Mouse (Mus musculus): ENCODE data around the gene Slc38a6. TPM values are rescaled to one million over a fixed set of nuclear protein-coding genes. Genes with fewer than 3 reads are reported as not detected.

Slc38a6 gene
- total RNA-seq, 2 experiments from 2014 or later: 0.68 to 2.7 TPM

DNA sequence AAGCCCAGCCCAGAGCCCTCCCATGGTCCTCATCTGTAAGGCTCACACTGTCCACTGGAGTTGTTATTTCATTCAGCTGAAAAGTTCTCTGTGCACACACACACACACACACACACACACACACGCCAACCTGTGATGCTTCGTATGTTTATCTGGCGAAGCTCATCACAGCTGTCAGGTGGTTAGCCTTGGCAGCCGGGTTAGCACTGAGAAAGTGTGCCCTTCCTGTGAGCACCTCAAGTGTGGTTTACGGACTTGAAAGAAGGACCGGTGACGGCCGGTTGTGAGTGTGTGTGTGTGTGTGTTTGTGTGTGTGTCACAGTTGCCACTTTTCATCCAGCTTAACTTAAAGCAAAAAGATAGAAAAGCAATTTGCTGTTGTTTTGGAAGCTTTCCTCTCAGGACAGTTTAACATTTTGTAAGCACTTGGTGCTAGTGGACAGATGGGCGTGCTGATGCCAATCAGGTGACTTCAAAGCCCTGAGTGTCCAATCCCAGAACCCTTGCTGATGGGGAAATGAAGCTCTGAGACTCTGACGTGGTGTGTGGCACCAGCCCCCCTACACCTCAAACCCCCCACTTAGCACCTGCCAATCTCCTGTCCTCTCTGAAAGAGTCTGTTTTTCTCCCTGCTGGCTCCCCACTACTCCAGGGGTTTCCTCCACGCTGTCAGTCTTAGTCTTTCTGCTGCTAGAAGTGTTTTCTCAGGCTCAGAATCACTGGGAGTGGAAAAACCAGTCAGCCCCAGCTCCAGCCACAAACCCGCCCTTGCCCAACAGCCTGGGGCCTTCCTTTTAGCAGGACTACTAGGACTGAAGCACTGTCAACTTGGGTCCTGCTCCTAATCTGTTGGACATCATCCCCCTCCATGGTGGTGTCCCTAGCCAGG lies 96.0 kb downstream of the Slc38a6 start:
- no peak for ATAC-seq (replicated peaks; ENCODE audit: low FRiP score, poor library complexity, severe bottlenecking)

DNA sequence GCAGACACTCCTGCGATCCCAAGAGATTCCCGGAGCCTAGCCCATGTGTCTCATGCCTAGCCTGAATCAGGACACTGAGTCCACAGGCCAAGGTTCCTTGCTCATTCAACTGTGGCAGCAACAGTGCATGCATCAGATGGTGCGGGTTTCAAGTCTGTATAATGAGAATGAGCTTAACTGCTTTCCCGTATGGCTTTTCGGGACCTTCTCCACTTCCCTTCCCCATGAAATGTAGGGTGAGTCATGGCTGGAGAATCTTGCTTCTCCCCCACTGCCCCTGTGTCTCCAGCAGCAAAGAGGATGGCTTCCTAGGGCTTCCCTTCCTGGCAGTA lies 96.6 kb downstream of the Slc38a6 start:
- ATAC-seq (replicated peaks; ENCODE audit: low FRiP score, poor library complexity, severe bottlenecking): no peak

- ATAC-seq (replicated peaks; ENCODE audit: low FRiP score, poor library complexity, severe bottlenecking): no peak
Measured at GRCm38 (mm10) chr12:73383861-73384260, 97.3 kb downstream of the Slc38a6 start.

DNA sequence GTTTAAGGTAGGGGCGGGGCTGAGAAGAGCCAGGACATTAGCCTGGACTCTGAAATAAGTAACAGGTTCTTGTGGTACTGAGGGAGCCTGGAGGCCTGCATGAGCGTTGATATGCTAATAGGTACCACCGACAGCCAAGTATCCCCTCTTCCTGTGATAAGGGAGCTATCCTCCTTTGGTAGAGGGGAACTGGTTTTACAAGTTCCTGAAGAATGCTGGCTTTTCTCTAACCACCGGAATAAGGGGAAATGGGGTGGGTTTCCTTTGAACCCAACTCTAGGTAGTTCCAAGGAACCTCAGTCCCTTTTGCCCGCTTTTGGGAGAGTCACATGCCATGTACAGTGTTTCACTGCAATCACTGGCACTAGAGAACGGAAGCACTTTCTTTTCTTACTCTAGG lies 98.2 kb downstream of the Slc38a6 start:
- ATAC-seq (replicated peaks; ENCODE audit: low FRiP score, poor library complexity, severe bottlenecking): no peak

- no peak for ATAC-seq (replicated peaks; ENCODE audit: low FRiP score, poor library complexity, severe bottlenecking)
Measured at GRCm38 (mm10) chr12:73392507-73392906, 105.9 kb downstream of the Slc38a6 start.

- ATAC-seq (replicated peaks; ENCODE audit: low FRiP score, poor library complexity, severe bottlenecking): no peak
Measured at GRCm38 (mm10) chr12:73393018-73393417, 106.4 kb downstream of the Slc38a6 start.

DNA sequence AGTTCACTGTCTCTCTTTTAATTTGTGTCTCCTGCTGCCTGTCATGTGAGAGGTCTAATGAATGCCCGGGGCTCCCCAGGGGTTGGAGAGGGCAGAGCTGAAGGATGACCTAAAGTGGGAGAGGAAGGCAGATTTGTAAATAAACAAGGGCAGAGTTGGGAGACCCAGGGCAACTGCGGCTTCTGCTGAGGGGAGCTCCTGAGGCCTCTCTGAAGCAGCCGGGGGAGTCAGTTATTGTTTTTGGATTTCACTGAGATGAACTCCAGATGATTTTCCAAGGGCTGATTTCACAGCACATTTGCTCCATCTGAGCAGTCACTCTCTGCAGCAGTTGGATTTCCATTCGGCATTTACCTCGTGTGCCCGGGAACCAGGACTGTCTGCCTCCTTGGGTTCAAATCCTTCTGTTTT lies 107.3 kb downstream of the Slc38a6 start:
- ATAC-seq (replicated peaks; ENCODE audit: low FRiP score, poor library complexity, severe bottlenecking): no peak

GRCm38 (mm10) chr12:73394571-73394970 lies 108.0 kb downstream of the Slc38a6 start:
- no peak for ATAC-seq (replicated peaks; ENCODE audit: low FRiP score, poor library complexity, severe bottlenecking)

DNA sequence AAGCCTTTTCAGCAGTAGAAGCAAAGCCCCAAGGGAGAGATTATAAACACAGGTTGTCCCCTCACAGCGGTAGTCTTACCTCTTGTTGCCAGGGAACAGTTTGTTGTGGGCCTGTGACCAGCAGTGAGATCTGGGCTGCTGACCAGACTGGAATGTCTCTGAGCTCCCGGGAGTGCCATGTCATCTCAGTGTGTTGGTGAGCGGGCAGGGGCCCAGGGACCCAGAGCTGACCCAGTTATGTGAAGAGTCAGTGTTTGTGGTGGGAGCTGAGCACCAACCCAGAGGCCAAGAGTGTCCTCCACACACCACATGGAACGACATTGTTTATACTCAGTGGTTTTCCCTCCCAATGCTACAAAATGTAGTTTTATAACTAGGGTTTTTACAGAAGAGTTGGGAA lies 112.8 kb downstream of the Slc38a6 start:
- no peak for ATAC-seq (replicated peaks; ENCODE audit: low FRiP score, poor library complexity, severe bottlenecking)

DNA sequence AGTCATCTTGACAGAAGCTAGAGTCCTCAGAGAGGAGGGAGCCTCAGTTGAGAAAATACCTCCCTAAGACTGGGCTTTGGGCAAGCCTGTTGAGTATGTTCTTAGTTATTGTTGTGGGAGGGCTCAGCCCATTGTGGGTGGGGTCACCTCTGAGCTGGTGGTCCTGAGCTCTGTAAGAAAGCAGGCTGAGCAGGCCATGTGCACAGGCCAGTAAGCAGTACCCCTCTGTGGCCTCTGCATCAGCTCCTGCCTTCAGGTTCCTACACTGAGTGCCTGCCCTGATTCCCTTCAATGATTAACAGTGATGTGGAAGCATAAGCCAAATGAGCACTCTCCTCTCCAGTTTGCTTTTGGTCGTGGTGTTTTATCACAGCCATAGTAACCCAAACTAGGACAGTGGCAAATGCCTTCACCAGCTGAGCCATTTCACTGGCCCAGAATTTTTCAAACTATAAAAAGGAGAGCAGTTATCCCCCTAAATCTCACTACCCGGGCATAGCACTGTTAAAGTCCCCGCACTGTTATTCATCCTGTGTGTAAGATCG lies 114.0 kb downstream of the Slc38a6 start:
- ATAC-seq (replicated peaks; ENCODE audit: low FRiP score, poor library complexity, severe bottlenecking): no peak

GRCm38 (mm10) chr12:73401520-73402130 lies 115.0 kb downstream of the Slc38a6 start:
- ATAC-seq (replicated peaks; ENCODE audit: low FRiP score, poor library complexity, severe bottlenecking): no peak

DNA sequence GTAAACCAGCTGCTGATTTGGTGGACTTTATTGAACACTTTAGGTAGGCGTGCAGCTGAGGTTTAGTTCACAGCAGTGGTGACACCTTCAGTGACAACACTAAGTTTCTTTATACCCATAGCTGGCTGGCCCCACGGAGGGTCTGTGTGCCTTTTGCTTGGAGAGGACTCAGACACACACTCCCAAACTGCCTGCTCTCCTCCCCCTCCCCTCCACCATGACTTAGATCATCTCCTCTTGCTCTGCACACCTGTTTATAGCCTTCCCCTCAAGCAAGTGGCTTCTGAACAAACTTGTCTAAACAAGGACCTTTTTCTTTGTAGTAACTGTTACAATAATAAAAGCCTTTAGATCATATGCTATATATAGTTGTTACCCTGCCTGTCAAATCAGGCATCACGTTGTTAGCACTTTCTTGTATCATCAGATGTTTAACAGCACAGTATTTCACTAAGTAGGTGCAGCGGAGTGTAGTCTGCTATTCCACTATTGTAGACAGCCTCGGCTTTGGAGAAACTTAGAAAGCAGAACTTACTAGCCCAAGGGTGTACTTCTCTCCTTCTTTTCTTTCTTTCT lies 115.6 kb downstream of the Slc38a6 start:
- no peak for ATAC-seq (replicated peaks; ENCODE audit: low FRiP score, poor library complexity, severe bottlenecking)

GRCm38 (mm10) chr12:73402851-73403665 lies 116.5 kb downstream of the Slc38a6 start:
- no peak for ATAC-seq (replicated peaks; ENCODE audit: low FRiP score, poor library complexity, severe bottlenecking)

Other genes starting within 250 kb of the Slc38a6 start
- gene Six1, start 232.9 kb upstream of the Slc38a6 start, total RNA-seq (2015; ENCODE audit: low replicate concordance): not detected in 2 replicates
- not detected in 2 replicates for gene Six1, start 232.9 kb upstream of the Slc38a6 start, total RNA-seq (2017; ENCODE audit: low replicate concordance)
- gene Six4, start 173.3 kb upstream of the Slc38a6 start, total RNA-seq (2015; ENCODE audit: low replicate concordance): not detected in 2 replicates
- not detected in 2 replicates for gene Six4, start 173.3 kb upstream of the Slc38a6 start, total RNA-seq (2017; ENCODE audit: low replicate concordance)
- 7.7 and 8.4 TPM in 2 replicates for gene Mnat1, start 163.1 kb upstream of the Slc38a6 start, total RNA-seq (2015; ENCODE audit: low replicate concordance)
- gene Mnat1, start 163.1 kb upstream of the Slc38a6 start, total RNA-seq (2017; ENCODE audit: low replicate concordance): 3.9 and 6.0 TPM in 2 replicates
- gene Trmt5, start 69 bp upstream of the Slc38a6 start, total RNA-seq (2015; ENCODE audit: low replicate concordance): 4.6 and 14.4 TPM in 2 replicates
- 2.4 and 8.1 TPM in 2 replicates for gene Trmt5, start 69 bp upstream of the Slc38a6 start, total RNA-seq (2017; ENCODE audit: low replicate concordance)